Mouse (Mus musculus) gastrocnemius, adult 18-20 months (tissue): ENCODE measurements around the gene Setd1a. TPM values are rescaled to one million over a fixed set of nuclear protein-coding genes. Genes with fewer than 3 reads are reported as not detected.
"Not testable (repeated sequence)": the region's sequence is repeated elsewhere in the genome, so short reads cannot be mapped to it uniquely, and the experiment has no call there.

Experiments used
- DNase-seq: peaks from one replicate; pipeline ENCODE4 v3.0.0; 2021; ENCODE audit warnings: low spot score
- total RNA-seq, 2 experiments: library from RNA; stranded (reverse); gene quantifications; 2 replicates each; pipeline ENCODE4 v1.2.3; 2021

Gene Setd1a
- total RNA-seq, 2 experiments from 2014 or later = 16.2 to 17.6 TPM

- no peak for DNase-seq
These were observed 10.7 kb upstream of the Setd1a start for GRCm38 (mm10) chr7:127765756-127766155.

- no peak for DNase-seq
These were observed 9.4 kb upstream of the Setd1a start for GRCm38 (mm10) chr7:127766851-127767609.

GRCm38 (mm10) chr7:127767671-127768345 lies 8.7 kb upstream of the Setd1a start:
- no peak for DNase-seq

GRCm38 (mm10) chr7:127768346-127768996 lies 8.0 kb upstream of the Setd1a start:
- DNase-seq = no peak

GRCm38 (mm10) chr7:127768997-127769593 lies 7.4 kb upstream of the Setd1a start:
- DNase-seq = peak; percentile 96

- DNase-seq = peak; percentile 90
These were observed 6.8 kb upstream of the Setd1a start, which contains the start of gene Orai3 for GRCm38 (mm10) chr7:127769651-127770038. TSS of gene Orai3 (plus strand) at chr7:127769815.

- no peak for DNase-seq
These were observed 6.2 kb upstream of the Setd1a start for GRCm38 (mm10) chr7:127770039-127770905.

GRCm38 (mm10) chr7:127771262-127771661 lies 5.2 kb upstream of the Setd1a start:
- no peak for DNase-seq

GRCm38 (mm10) chr7:127772080-127772479 lies 4.4 kb upstream of the Setd1a start:
- DNase-seq = no peak

- DNase-seq = no peak
These were observed 3.9 kb upstream of the Setd1a start for GRCm38 (mm10) chr7:127772557-127772956.

- peak; percentile 53 for DNase-seq
These were observed 2.6 kb upstream of the Setd1a start for GRCm38 (mm10) chr7:127773664-127774384.

- DNase-seq = not testable (repeated sequence)
These were observed 633 bp upstream of the Setd1a start for GRCm38 (mm10) chr7:127775837-127776236.

GRCm38 (mm10) chr7:127776878-127777473 lies 506 bp downstream of the Setd1a start:
- peak; percentile 96 for DNase-seq

- peak; percentile 52 for DNase-seq
These were observed 1.2 kb downstream of the Setd1a start for GRCm38 (mm10) chr7:127777474-127778266.

GRCm38 (mm10) chr7:127778350-127778749 lies 1.9 kb downstream of the Setd1a start:
- no peak for DNase-seq

GRCm38 (mm10) chr7:127785308-127785707 lies 8.8 kb downstream of the Setd1a start, which contains the start of gene Gm49388:
TSS of gene Gm49388 (plus strand) at chr7:127785608.
- no peak for DNase-seq

- DNase-seq = no peak
These were observed 20.8 kb downstream of the Setd1a start for GRCm38 (mm10) chr7:127797076-127797845.

- DNase-seq = no peak
These were observed 22.1 kb downstream of the Setd1a start for GRCm38 (mm10) chr7:127798591-127798990.
